In the genomic region with DNA sequence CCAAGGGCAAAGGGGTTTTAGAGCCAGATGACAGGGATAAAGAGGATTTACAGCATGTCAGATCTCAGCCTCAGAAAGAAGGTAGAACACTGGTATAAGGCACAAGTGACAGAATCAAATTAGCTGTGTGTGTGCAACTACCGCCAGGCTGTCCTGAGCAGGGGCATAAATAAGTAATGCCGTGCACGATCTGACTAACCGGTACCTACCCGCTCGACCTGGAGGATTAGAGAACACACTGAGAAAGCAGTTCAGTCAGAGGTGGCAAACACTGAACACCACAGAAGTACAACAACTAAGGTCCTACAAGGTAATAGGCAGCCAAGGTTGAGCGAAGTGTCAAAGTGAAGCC, we compare ENCODE assay signal across 9 mouse cellular contexts. TPM values are rescaled to one million over a fixed set of nuclear protein-coding genes. Genes with fewer than 3 reads are reported as not detected.
DNase-seq lines count a peak whose midpoint lies in the region; ATAC-seq and TF ChIP-seq lines count a peak whose summit lies in the region.
"Had no signal": no experiment of that assay in that cellular context is flagged by ENCODE, and none has a peak within 500 bp of the region (broad histone marks: within the 10 kb centered on the region; RNA-seq: fewer than 3 reads in every experiment).

No protein-coding gene starts in this region.

- 25% methylated on average over 7 of the region's 7 CpGs for WGBS in kidney, embryonic 15.5 days
- WGBS in limb, embryonic 10.5 days: 28% methylated on average over 7 of the region's 7 CpGs
- WGBS in neural tube, embryonic 12.5 days: 42% methylated on average over 7 of the region's 7 CpGs

- H3K4me2 ChIP-seq in kidney, embryonic 15.5 days: peak overlapping the region; percentile 50
- H3K4me2 ChIP-seq in neural tube, embryonic 12.5 days (replicated peaks): peak overlapping the region; percentile 56

- ATAC-seq in kidney, embryonic 15.5 days (replicated peaks; ENCODE audit: low FRiP score): 0 out of 2 replicates have a peak, but pooled peaks have one; percentile 7
- ATAC-seq in neural tube, embryonic 12.5 days (ENCODE audit: low FRiP score, low read depth): peak; percentile 63; the same call in 1 of the 2 replicates

- H3K36me3 ChIP-seq in kidney, embryonic 15.5 days: peaks cover 13% of the 10 kb centered on the region
- peaks cover 9% of the 10 kb centered on the region for H3K36me3 ChIP-seq in limb, embryonic 10.5 days
- H3K36me3 ChIP-seq in neural tube, embryonic 12.5 days: no peaks in the 10 kb centered on the region

- H3K27me3 ChIP-seq in kidney, embryonic 15.5 days: no peaks in the 10 kb centered on the region
- H3K27me3 ChIP-seq in limb, embryonic 10.5 days (ENCODE audit: low read depth, poor library complexity, severe bottlenecking): no peaks in the 10 kb centered on the region
- H3K27me3 ChIP-seq in neural tube, embryonic 12.5 days (replicated peaks): no peaks in the 10 kb centered on the region

- no peak for DNase-seq in kidney, postnatal 4 days
- no peak for DNase-seq in limb, embryonic 10.5 days (ENCODE audit: low spot score)
- no peak for DNase-seq in spleen, postnatal 4 days (ENCODE audit: low spot score in 2 of 2)
- no peak for DNase-seq in embryo, embryonic 11 days
- DNase-seq in adrenal gland, adult (ENCODE audit: inconsistent age in 2 of 2, low spot score in 1 of 2): no peak
- DNase-seq: right cerebral cortex, postnatal 25 days had no signal

- H3K4me1 ChIP-seq in kidney, embryonic 15.5 days: peaks cover 45% of the 10 kb centered on the region
- H3K4me1 ChIP-seq in embryonic fibroblast, embryonic 13.5 days (ENCODE audit: control insufficient read depth, insufficient read depth, low read length): peaks cover 15% of the 10 kb centered on the region
- peaks cover 16% of the 10 kb centered on the region for H3K4me1 ChIP-seq in limb, embryonic 10.5 days
- peaks cover 17% of the 10 kb centered on the region for H3K4me1 ChIP-seq in neural tube, embryonic 12.5 days

- TF ChIP-seq CTCF in embryonic fibroblast, embryonic 13.5 days (IDR thresholded peaks at IDR 0.05; ENCODE audit: borderline replicate concordance, insufficient read depth, low read length): no peak

- H3K4me3 ChIP-seq in kidney, embryonic 15.5 days (replicated peaks): peak overlapping the region; percentile 18
- H3K4me3 ChIP-seq in embryonic fibroblast, embryonic 13.5 days (ENCODE audit: insufficient read depth, low read length): peak overlapping the region; percentile 25
- H3K4me3 ChIP-seq in limb, embryonic 10.5 days: peak overlapping the region; percentile 40
- peak overlapping the region; percentile 18; the same call in 1 of the 2 replicates for H3K4me3 ChIP-seq in neural tube, embryonic 12.5 days

- no peak for TF ChIP-seq POLR2A in embryonic fibroblast, embryonic 13.5 days (IDR thresholded peaks at IDR 0.05; ENCODE audit: low read depth, low read length)

- no peaks in the 10 kb centered on the region for H3K9me3 ChIP-seq in kidney, embryonic 15.5 days (replicated peaks)
- H3K9me3 ChIP-seq in limb, embryonic 10.5 days (replicated peaks): no peaks in the 10 kb centered on the region
- 0 out of 2 replicates have a peak, but pooled peaks cover 5% of the 10 kb centered on the region for H3K9me3 ChIP-seq in neural tube, embryonic 12.5 days

- H3K9ac ChIP-seq in kidney, embryonic 15.5 days: no peak overlapping the region
- H3K9ac ChIP-seq in neural tube, embryonic 12.5 days: 0 out of 2 replicates have a peak overlapping the region, but pooled peaks have one; percentile 29

- H3K27ac ChIP-seq in kidney, embryonic 15.5 days: peak overlapping the region; percentile 83
- peak overlapping the region; percentile 96 for H3K27ac ChIP-seq in embryonic fibroblast, embryonic 13.5 days (ENCODE audit: insufficient read depth, low read length)
- H3K27ac ChIP-seq in limb, embryonic 10.5 days: 0 out of 2 replicates have a peak overlapping the region, but pooled peaks have one; percentile 36
- no peak overlapping the region for H3K27ac ChIP-seq in neural tube, embryonic 12.5 days

RNA-seq across cellular contexts. Expression of a gene that starts 15.8 kb away (rescaled TPM):
- polyA plus RNA-seq in kidney, embryonic 15.5 days (2015; fragmentation: Nextera tagmentation; extraction: Ambion mirVana): 16.3 and 18.0 TPM in 2 replicates
- 41.4 and 52.9 TPM in 2 replicates for polyA plus RNA-seq in embryonic fibroblast, embryonic 13.5 days (2011; ENCODE audit: insufficient read length, low read depth, missing spikeins)
- polyA plus RNA-seq in limb, embryonic 10.5 days (2016; fragmentation: Nextera tagmentation; extraction: Ambion mirVana): 9.7 and 11.7 TPM in 2 replicates
- polyA plus RNA-seq in neural tube, embryonic 12.5 days (2016; fragmentation: Nextera tagmentation; extraction: Ambion mirVana): 10.8 and 11.7 TPM in 2 replicates
